Mouse (Mus musculus) forebrain, postnatal 0 days (tissue): ENCODE data around the gene Plekhm1. TPM values are rescaled to one million over a fixed set of nuclear protein-coding genes. Genes with fewer than 3 reads are reported as not detected.

Experiments used
- ATAC-seq: fragments of 200-750 bp; cut with Nextera tagmentation; 2 replicates; pipeline ENCODE4 v1.8.0; 2017; ENCODE audit warnings: mild to moderate bottlenecking, moderate library complexity
- DNase-seq: peaks from one replicate; pipeline ENCODE4 v3.0.0-alpha.2; 2015
- H3K27ac ChIP-seq: fragments of 300-500 bp; sonication (generic); 2 replicates; pipeline ENCODE4 v1.5.1; 2014; ENCODE audit warnings: low read depth, mild to moderate bottlenecking, antibody characterized with exemption, low read length, moderate library complexity, mixed read lengths
- H3K27me3 ChIP-seq: fragments of 300-500 bp; sonication (generic); 2 replicates; pipeline ENCODE4 v1.6.1; 2014; ENCODE audit warnings: mild to moderate bottlenecking, low read length, mixed read lengths; ENCODE audit not compliant: insufficient read depth
- H3K36me3 ChIP-seq: fragments of 300-500 bp; sonication (generic); 2 replicates; pipeline ENCODE4 v1.6.1; 2014; ENCODE audit warnings: mild to moderate bottlenecking, moderate library complexity; ENCODE audit not compliant: insufficient read depth
- H3K4me1 ChIP-seq: fragments of 300-500 bp; sonication (generic); 2 replicates; pipeline ENCODE4 v1.6.1; 2014; ENCODE audit warnings: antibody characterized with exemption; ENCODE audit not compliant: insufficient read depth
- H3K4me2 ChIP-seq: fragments of 300-500 bp; sonication (generic); 2 replicates; pipeline ENCODE4 v1.6.1; 2014; ENCODE audit warnings: low read depth, mild to moderate bottlenecking, moderate library complexity
- H3K4me3 ChIP-seq: fragments of 300-500 bp; sonication (generic); 2 replicates; pipeline ENCODE4 v1.5.1; 2014; ENCODE audit warnings: low read depth, low read length, mixed read lengths
- H3K9ac ChIP-seq: fragments of 300-500 bp; sonication (generic); 2 replicates; pipeline ENCODE4 v1.6.1; 2014; ENCODE audit warnings: mild to moderate bottlenecking
- H3K9me3 ChIP-seq: fragments of 300-500 bp; sonication (generic); 2 replicates; pipeline ENCODE4 v1.6.1; 2016; ENCODE audit warnings: low read length
- CTCF ChIP-seq: sonication (generic); IDR thresholded peaks from 2 replicates; pipeline ENCODE4 v1.5.1; 2016; ENCODE audit warnings: antibody characterized with exemption, control low read depth, low read depth
- WGBS: fragments of 180-500 bp; shearing (Covaris S2); extraction: QIAGEN DNeasy Blood & Tissue Kit; methylation state at CpG from one replicate; pipeline ENCODE4 v1.1.7; 2014; 5-methylcytosine and 5-hydroxymethylcytosine counted together
- polyA plus RNA-seq: library from polyadenylated mRNA; unstranded; fragments of >200 nt; fragmentation: Nextera tagmentation; extraction: Ambion mirVana; gene quantifications from 2 replicates; pipeline ENCODE4 v1.2.1, GENCODE M21; 2015
- total RNA-seq: library from RNA; depleted of rRNA; stranded (reverse); fragments of >200 nt; gene quantifications from 2 replicates; pipeline ENCODE4 v1.2.3, GENCODE M21; 2014

The Plekhm1 gene
- total and polyA plus RNA-seq, 2 experiments from 2014 or later, result 5.7 to 7.1 TPM

GRCm38 (mm10) chr11:103340677-103341076, 71.8 kb downstream of the Plekhm1 start:
- ATAC-seq (no peak), DNase-seq (no peak)
- no peak for TF ChIP-seq CTCF
- 59% methylated on average over 7 of the region's 7 CpGs for WGBS
- Histone ChIP-seq H3K27me3 (no peaks in the 10 kb centered on the region), H3K27ac (no peak overlapping the region), H3K4me3 (no peak overlapping the region), H3K4me2 (no peak overlapping the region), H3K4me1 (no peaks in the 10 kb centered on the region), H3K9ac (no peak overlapping the region), H3K9me3 (no peaks in the 10 kb centered on the region), H3K36me3 (no peaks in the 10 kb centered on the region)

- Histone ChIP-seq H3K36me3 (no peaks in the 10 kb centered on the region), H3K9me3 (no peaks in the 10 kb centered on the region), H3K4me2 (peak overlapping the region; percentile 28), H3K27ac (no peak overlapping the region), H3K9ac (no peak overlapping the region), H3K4me1 (no peaks in the 10 kb centered on the region), H3K4me3 (no peak overlapping the region), H3K27me3 (no peaks in the 10 kb centered on the region)
- WGBS, result 79% methylated on average over 19 of the region's 19 CpGs
- ATAC-seq (no peak), DNase-seq (no peak)
- TF ChIP-seq CTCF, result no peak
Measured at GRCm38 (mm10) chr11:103340130-103340529, 72.4 kb downstream of the Plekhm1 start.

DNA sequence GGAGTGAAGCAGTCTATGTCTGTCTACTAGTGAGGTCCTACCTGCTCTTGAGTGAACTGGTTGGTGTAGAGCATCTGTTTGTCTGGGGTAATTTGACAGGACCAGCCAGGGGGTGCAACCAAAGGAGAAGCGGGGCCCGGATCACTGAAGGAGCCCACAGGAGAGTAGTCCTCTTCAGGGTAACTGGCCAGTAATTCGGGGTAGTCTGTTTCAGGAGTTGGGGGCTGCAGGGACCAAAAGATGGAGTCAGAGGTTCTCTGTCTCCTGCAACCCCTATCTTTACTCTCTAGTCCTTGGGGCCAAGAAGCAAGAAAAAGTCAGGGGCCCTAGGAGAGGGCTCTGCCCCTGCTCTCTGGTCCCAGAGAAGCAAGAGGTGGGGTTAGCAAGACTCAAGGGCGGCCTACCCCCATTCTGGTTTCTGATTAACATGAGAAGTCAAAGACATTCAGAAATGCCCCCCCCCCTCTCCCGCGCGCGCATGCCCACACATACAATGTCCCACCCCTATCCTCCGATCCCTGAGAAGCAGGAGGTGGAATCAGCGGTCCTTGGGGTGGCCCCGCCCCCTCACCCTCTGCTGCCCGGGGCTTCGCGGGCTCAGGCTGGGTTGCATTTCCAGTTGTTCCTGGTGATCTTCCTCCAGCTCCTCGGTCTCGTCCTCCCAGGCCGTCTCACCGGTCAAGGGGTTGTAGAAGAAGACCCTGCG, 72.9 kb downstream of the Plekhm1 start:
- Histone ChIP-seq H3K4me3 (no peak overlapping the region), H3K27me3 (no peaks in the 10 kb centered on the region), H3K4me1 (no peaks in the 10 kb centered on the region), H3K36me3 (no peaks in the 10 kb centered on the region), H3K9me3 (no peaks in the 10 kb centered on the region), H3K4me2 (peak overlapping the region; percentile 28), H3K27ac (no peak overlapping the region), H3K9ac (no peak overlapping the region)
- DNase-seq (no peak), ATAC-seq (no peak)
- no peak for TF ChIP-seq CTCF
- 49% methylated on average over 19 of the region's 19 CpGs for WGBS

- no peak for ATAC-seq
- H3K27me3 ChIP-seq, result peaks cover 1% of the 10 kb centered on the region
- no peaks in the 10 kb centered on the region for H3K4me1 ChIP-seq
- H3K9me3 ChIP-seq, result no peaks in the 10 kb centered on the region
- no peak overlapping the region for H3K9ac ChIP-seq
- H3K4me2 ChIP-seq, result no peak overlapping the region
- no peak overlapping the region for H3K4me3 ChIP-seq
- TF ChIP-seq CTCF, result no peak
- H3K27ac ChIP-seq, result no peak overlapping the region
- DNase-seq, result no peak
- H3K36me3 ChIP-seq, result no peaks in the 10 kb centered on the region
- WGBS, result 90% methylated on average over 6 of the region's 6 CpGs
Measured at GRCm38 (mm10) chr11:103338671-103339070, 73.8 kb downstream of the Plekhm1 start.

DNA sequence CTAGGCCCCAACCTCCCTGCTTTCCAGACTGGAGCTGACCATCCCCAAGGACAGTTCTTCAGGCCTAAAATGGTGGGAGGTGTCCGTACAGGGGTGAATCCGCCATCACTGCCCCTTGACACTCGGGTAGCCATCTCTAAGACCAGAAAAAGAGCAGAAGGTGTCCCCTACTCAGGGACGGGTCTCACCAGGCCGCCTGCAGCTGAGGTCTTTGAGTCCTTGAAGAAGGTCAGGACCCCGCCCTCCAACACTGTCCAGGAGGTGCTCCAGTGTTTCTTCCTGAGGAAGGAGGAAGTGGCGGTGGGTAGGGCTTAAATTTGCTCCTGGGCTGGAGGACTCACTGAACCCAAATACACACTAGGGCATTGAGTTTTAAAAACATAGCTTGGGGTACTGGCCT, 74.4 kb downstream of the Plekhm1 start:
- WGBS, result 78% methylated on average over 7 of the region's 7 CpGs
- no peak overlapping the region for H3K4me3 ChIP-seq
- ATAC-seq, result no peak
- TF ChIP-seq CTCF, result no peak
- no peaks in the 10 kb centered on the region for H3K9me3 ChIP-seq
- H3K27me3 ChIP-seq, result peaks cover 7% of the 10 kb centered on the region
- no peak for DNase-seq
- H3K27ac ChIP-seq, result no peak overlapping the region
- H3K4me1 ChIP-seq, result no peaks in the 10 kb centered on the region
- no peaks in the 10 kb centered on the region for H3K36me3 ChIP-seq
- H3K4me2 ChIP-seq, result no peak overlapping the region
- no peak overlapping the region for H3K9ac ChIP-seq

DNA sequence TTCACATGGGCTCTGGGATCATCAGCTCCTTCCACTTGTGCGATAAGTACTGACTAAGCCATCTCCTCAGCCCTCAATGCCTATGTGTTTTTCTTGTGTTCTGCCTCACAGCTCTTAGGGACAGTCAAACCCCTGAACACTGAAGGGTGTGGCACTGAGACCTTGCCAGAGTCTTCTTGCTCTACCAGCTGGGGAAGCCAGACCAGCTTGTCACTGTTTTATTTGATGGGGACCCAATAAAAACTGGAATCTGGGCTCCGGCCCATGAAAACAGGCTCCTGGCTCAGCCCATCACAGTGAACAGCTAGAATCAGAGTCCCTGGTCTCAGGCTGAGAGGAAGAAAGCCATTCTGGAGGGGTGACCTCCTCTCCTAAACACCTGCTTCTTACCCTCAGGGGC, 75.3 kb downstream of the Plekhm1 start:
- ATAC-seq, result no peak
- Histone ChIP-seq H3K27me3 (peaks cover 13% of the 10 kb centered on the region), H3K9me3 (no peaks in the 10 kb centered on the region), H3K9ac (no peak overlapping the region), H3K4me1 (no peaks in the 10 kb centered on the region), H3K36me3 (no peaks in the 10 kb centered on the region), H3K4me2 (no peak overlapping the region), H3K27ac (no peak overlapping the region), H3K4me3 (no peak overlapping the region)
- WGBS, result 92% methylated on average over 2 of the region's 2 CpGs
- TF ChIP-seq CTCF, result no peak
- DNase-seq, result no peak

- Histone ChIP-seq H3K27me3 (peaks cover 13% of the 10 kb centered on the region), H3K4me1 (no peaks in the 10 kb centered on the region), H3K27ac (no peak overlapping the region), H3K36me3 (no peaks in the 10 kb centered on the region), H3K9me3 (no peaks in the 10 kb centered on the region), H3K4me3 (no peak overlapping the region), H3K4me2 (no peak overlapping the region), H3K9ac (no peak overlapping the region)
- ATAC-seq (no peak), DNase-seq (no peak)
- WGBS, result 91% methylated on average over 5 of the region's 5 CpGs
- TF ChIP-seq CTCF, result no peak
Measured at GRCm38 (mm10) chr11:103335561-103335960, 76.9 kb downstream of the Plekhm1 start.
